Mouse (Mus musculus): ENCODE measurements around the gene Rbpj. TPM values are rescaled to one million over a fixed set of nuclear protein-coding genes. Genes with fewer than 3 reads are reported as not detected.
A peak's percentile ranks its signal among the peaks of the same experiment; 100 is the strongest.

Gene Rbpj
- polyA plus RNA-seq, 1 experiment from 2014 or later = 46.9 TPM

- H3K27ac ChIP-seq = no peak overlapping the region
- H3K36me3 ChIP-seq = peaks cover 8% of the 10 kb centered on the region; the same call in 1 of the 2 replicates
- H3K9me3 ChIP-seq = peaks cover 7% of the 10 kb centered on the region
- H3K4me3 ChIP-seq (replicated peaks) = no peak overlapping the region
- 91% methylated on average over 1 of the region's 1 CpGs for WGBS
- peaks cover 9% of the 10 kb centered on the region for H3K4me1 ChIP-seq (replicated peaks)
- no peak overlapping the region for H3K9ac ChIP-seq (replicated peaks)
- H3K4me2 ChIP-seq (replicated peaks) = no peak overlapping the region
- ATAC-seq = no peak
- no peaks in the 10 kb centered on the region for H3K27me3 ChIP-seq
Measured at GRCm38 (mm10) chr5:53618844-53619243, 152.9 kb downstream of the Rbpj start.

- Histone ChIP-seq H3K4me3 (replicated peaks) (no peak overlapping the region), H3K4me2 (replicated peaks) (no peak overlapping the region), H3K9ac (replicated peaks) (no peak overlapping the region), H3K4me1 (replicated peaks) (no peaks in the 10 kb centered on the region), H3K27me3 (no peaks in the 10 kb centered on the region), H3K9me3 (no peaks in the 10 kb centered on the region), H3K27ac (no peak overlapping the region), H3K36me3 (peaks cover 7% of the 10 kb centered on the region; the same call in 1 of the 2 replicates)
- ATAC-seq = no peak
- 85% methylated on average over 3 of the region's 3 CpGs for WGBS
Measured at GRCm38 (mm10) chr5:53632026-53632425, 166.1 kb downstream of the Rbpj start.

GRCm38 (mm10) chr5:53636795-53637194 lies 170.8 kb downstream of the Rbpj start:
- no peaks in the 10 kb centered on the region for H3K27me3 ChIP-seq
- 76% methylated on average over 3 of the region's 3 CpGs for WGBS
- H3K9ac ChIP-seq (replicated peaks) = no peak overlapping the region
- no peak for ATAC-seq
- H3K27ac ChIP-seq = no peak overlapping the region
- no peaks in the 10 kb centered on the region for H3K9me3 ChIP-seq
- no peak overlapping the region for H3K4me3 ChIP-seq (replicated peaks)
- no peaks in the 10 kb centered on the region for H3K4me1 ChIP-seq (replicated peaks)
- 0 out of 2 replicates have a peak, but pooled peaks cover 2% of the 10 kb centered on the region for H3K36me3 ChIP-seq
- H3K4me2 ChIP-seq (replicated peaks) = no peak overlapping the region

- no peaks in the 10 kb centered on the region for H3K27me3 ChIP-seq
- no peaks in the 10 kb centered on the region for H3K4me1 ChIP-seq (replicated peaks)
- no peak overlapping the region for H3K9ac ChIP-seq (replicated peaks)
- no peak overlapping the region for H3K27ac ChIP-seq
- no peak overlapping the region for H3K4me3 ChIP-seq (replicated peaks)
- no peaks in the 10 kb centered on the region for H3K9me3 ChIP-seq
- WGBS = 90% methylated on average over 3 of the region's 3 CpGs
- no peak for ATAC-seq
- no peak overlapping the region for H3K4me2 ChIP-seq (replicated peaks)
- H3K36me3 ChIP-seq = peaks cover 4% of the 10 kb centered on the region
Measured at GRCm38 (mm10) chr5:53637206-53637605, 171.3 kb downstream of the Rbpj start.

GRCm38 (mm10) chr5:53638647-53639046 lies 172.7 kb downstream of the Rbpj start:
- Histone ChIP-seq H3K4me3 (replicated peaks) (no peak overlapping the region), H3K9me3 (no peaks in the 10 kb centered on the region), H3K36me3 (peaks cover 15% of the 10 kb centered on the region), H3K27ac (no peak overlapping the region), H3K4me2 (replicated peaks) (no peak overlapping the region), H3K4me1 (replicated peaks) (no peaks in the 10 kb centered on the region), H3K27me3 (no peaks in the 10 kb centered on the region), H3K9ac (replicated peaks) (no peak overlapping the region)
- ATAC-seq = no peak
- WGBS = 85% methylated on average over 3 of the region's 3 CpGs

- no peaks in the 10 kb centered on the region for H3K4me1 ChIP-seq (replicated peaks)
- no peak overlapping the region for H3K4me2 ChIP-seq (replicated peaks)
- no peak for ATAC-seq
- 94% methylated on average over 6 of the region's 9 CpGs for WGBS
- H3K27ac ChIP-seq = no peak overlapping the region
- H3K36me3 ChIP-seq = peaks cover 48% of the 10 kb centered on the region
- no peak overlapping the region for H3K9ac ChIP-seq (replicated peaks)
- no peak overlapping the region for H3K4me3 ChIP-seq (replicated peaks)
- H3K27me3 ChIP-seq = no peaks in the 10 kb centered on the region
- no peaks in the 10 kb centered on the region for H3K9me3 ChIP-seq
Measured at GRCm38 (mm10) chr5:53646669-53647068, 180.7 kb downstream of the Rbpj start.

- ATAC-seq = no peak
Measured at GRCm38 (mm10) chr5:53647358-53647757, 181.4 kb downstream of the Rbpj start.

GRCm38 (mm10) chr5:53656596-53656995 lies 190.6 kb downstream of the Rbpj start:
- Histone ChIP-seq H3K9ac (replicated peaks) (no peak overlapping the region), H3K4me2 (replicated peaks) (no peak overlapping the region), H3K27ac (no peak overlapping the region), H3K4me3 (replicated peaks) (no peak overlapping the region), H3K4me1 (replicated peaks) (no peaks in the 10 kb centered on the region), H3K27me3 (no peaks in the 10 kb centered on the region), H3K9me3 (no peaks in the 10 kb centered on the region), H3K36me3 (peaks cover 20% of the 10 kb centered on the region)
- WGBS = 49% methylated on average over 1 of the region's 1 CpGs
- no peak for ATAC-seq

More at GRCm38 (mm10) chr5:53647358-53647757, 181.4 kb downstream of the Rbpj start:
- Histone ChIP-seq H3K9ac (replicated peaks) (no peak overlapping the region), H3K27me3 (no peaks in the 10 kb centered on the region), H3K4me3 (replicated peaks) (no peak overlapping the region), H3K4me2 (replicated peaks) (no peak overlapping the region), H3K27ac (no peak overlapping the region), H3K9me3 (no peaks in the 10 kb centered on the region), H3K4me1 (replicated peaks) (no peaks in the 10 kb centered on the region), H3K36me3 (peaks cover 51% of the 10 kb centered on the region)
- whole genome bisulfite sequencing = 96% methylated on average over 2 of the region's 2 CpGs

GRCm38 (mm10) chr5:53657925-53658324 lies 192.0 kb downstream of the Rbpj start:
- no peak overlapping the region for H3K4me3 ChIP-seq (replicated peaks)
- H3K4me2 ChIP-seq (replicated peaks) = no peak overlapping the region
- no peaks in the 10 kb centered on the region for H3K4me1 ChIP-seq (replicated peaks)
- whole genome bisulfite sequencing = 85% methylated on average over 6 of the region's 6 CpGs
- H3K27ac ChIP-seq = no peak overlapping the region
- ATAC-seq = peak; percentile 80
- no peaks in the 10 kb centered on the region for H3K9me3 ChIP-seq
- no peak overlapping the region for H3K9ac ChIP-seq (replicated peaks)
- H3K27me3 ChIP-seq = no peaks in the 10 kb centered on the region
- H3K36me3 ChIP-seq = peaks cover 8% of the 10 kb centered on the region

GRCm38 (mm10) chr5:53661508-53661907 lies 195.6 kb downstream of the Rbpj start:
- Histone ChIP-seq H3K4me1 (replicated peaks) (no peaks in the 10 kb centered on the region), H3K9ac (replicated peaks) (no peak overlapping the region), H3K4me2 (replicated peaks) (no peak overlapping the region), H3K27me3 (no peaks in the 10 kb centered on the region), H3K4me3 (replicated peaks) (no peak overlapping the region), H3K27ac (no peak overlapping the region), H3K36me3 (no peaks in the 10 kb centered on the region; the same call in 1 of the 2 replicates), H3K9me3 (no peaks in the 10 kb centered on the region)
- no peak for ATAC-seq
- WGBS = 95% methylated on average over 2 of the region's 2 CpGs

GRCm38 (mm10) chr5:53662413-53662812 lies 196.5 kb downstream of the Rbpj start:
- Histone ChIP-seq H3K9me3 (no peaks in the 10 kb centered on the region), H3K4me3 (replicated peaks) (no peak overlapping the region), H3K9ac (replicated peaks) (no peak overlapping the region), H3K27me3 (no peaks in the 10 kb centered on the region), H3K4me2 (replicated peaks) (no peak overlapping the region), H3K36me3 (no peaks in the 10 kb centered on the region; the same call in 1 of the 2 replicates), H3K27ac (no peak overlapping the region), H3K4me1 (replicated peaks) (no peaks in the 10 kb centered on the region)
- no peak for ATAC-seq
- WGBS = 71% methylated on average over 1 of the region's 1 CpGs

GRCm38 (mm10) chr5:53663665-53664064 lies 197.7 kb downstream of the Rbpj start:
- H3K27ac ChIP-seq = no peak overlapping the region
- H3K36me3 ChIP-seq = no peaks in the 10 kb centered on the region; the same call in 1 of the 2 replicates
- H3K9me3 ChIP-seq = no peaks in the 10 kb centered on the region
- no peak for ATAC-seq
- H3K9ac ChIP-seq (replicated peaks) = no peak overlapping the region
- no peaks in the 10 kb centered on the region for H3K4me1 ChIP-seq (replicated peaks)
- no peak overlapping the region for H3K4me3 ChIP-seq (replicated peaks)
- no peaks in the 10 kb centered on the region for H3K27me3 ChIP-seq
- H3K4me2 ChIP-seq (replicated peaks) = no peak overlapping the region

GRCm38 (mm10) chr5:53668021-53668420 lies 202.1 kb downstream of the Rbpj start:
- Histone ChIP-seq H3K36me3 (no peaks in the 10 kb centered on the region), H3K4me2 (replicated peaks) (no peak overlapping the region), H3K27ac (no peak overlapping the region), H3K9me3 (no peaks in the 10 kb centered on the region), H3K4me1 (replicated peaks) (no peaks in the 10 kb centered on the region), H3K9ac (replicated peaks) (no peak overlapping the region), H3K27me3 (no peaks in the 10 kb centered on the region), H3K4me3 (replicated peaks) (no peak overlapping the region)
- 86% methylated on average over 5 of the region's 5 CpGs for WGBS
- no peak for ATAC-seq
